Mouse (Mus musculus) limb, embryonic 14.5 days (tissue): ENCODE data around the gene Saysd1. TPM values are rescaled to one million over a fixed set of nuclear protein-coding genes. Genes with fewer than 3 reads are reported as not detected.

Experiments
- ATAC-seq: fragments of 200-750 bp; cut with Nextera tagmentation; 2 replicates; pipeline ENCODE4 v1.8.0; 2017; ENCODE audit warnings: low read depth, moderate number of reproducible peaks, moderate TSS enrichment; ENCODE audit not compliant: low FRiP score
- DNase-seq: peaks from one replicate; pipeline ENCODE4 v3.0.0-alpha.2; 2015; ENCODE audit warnings: low spot score
- H3K27ac ChIP-seq: fragments of 300-500 bp; sonication (generic); replicated peaks from 2 replicates; pipeline ENCODE4 v1.5.1; 2014; ENCODE audit warnings: low read depth, mild to moderate bottlenecking, low read length, moderate library complexity, mixed read lengths
- H3K27me3 ChIP-seq: fragments of 300-500 bp; sonication (generic); 2 replicates; pipeline ENCODE4 v1.6.1; 2014; ENCODE audit warnings: low read length, mixed read lengths; ENCODE audit not compliant: control insufficient read depth, insufficient read depth
- H3K36me3 ChIP-seq: fragments of 300-500 bp; sonication (generic); 2 replicates; pipeline ENCODE4 v1.6.1; 2014; ENCODE audit warnings: mild to moderate bottlenecking, low read length, moderate library complexity, mixed read lengths; ENCODE audit not compliant: control insufficient read depth, insufficient read depth
- H3K4me1 ChIP-seq: fragments of 300-500 bp; sonication (generic); 2 replicates; pipeline ENCODE4 v1.6.1; 2014; ENCODE audit warnings: antibody characterized with exemption, low read length, mixed read lengths; ENCODE audit not compliant: control insufficient read depth, insufficient read depth
- H3K4me2 ChIP-seq: fragments of 300-500 bp; sonication (generic); replicated peaks from 2 replicates; pipeline ENCODE4 v1.6.1; 2014; ENCODE audit warnings: low read depth, mild to moderate bottlenecking, low read length, moderate library complexity; ENCODE audit not compliant: severe bottlenecking
- H3K4me3 ChIP-seq: fragments of 300-500 bp; sonication (generic); replicated peaks from 2 replicates; pipeline ENCODE4 v1.5.1; 2014; ENCODE audit warnings: low read length
- H3K9ac ChIP-seq: fragments of 300-500 bp; sonication (generic); 2 replicates; pipeline ENCODE4 v1.6.1; 2014; ENCODE audit warnings: mild to moderate bottlenecking, low read depth, low read length, moderate library complexity; ENCODE audit not compliant: severe bottlenecking
- H3K9me3 ChIP-seq: fragments of 300-500 bp; sonication (generic); 2 replicates; pipeline ENCODE4 v1.6.1; 2016; ENCODE audit warnings: low read length; ENCODE audit not compliant: control insufficient read depth
- POLR2A ChIP-seq: fragments of 200-500 bp; IDR thresholded peaks from 2 replicates; pipeline ENCODE4 v1.8.0; 2012; ENCODE audit warnings: inconsistent platforms, mild to moderate bottlenecking, moderate library complexity, borderline replicate concordance; ENCODE audit not compliant: insufficient read depth, insufficient read length; ENCODE audit errors: extremely low read depth
- WGBS: fragments of 180-500 bp; shearing (Covaris S2); extraction: QIAGEN DNeasy Blood & Tissue Kit; methylation state at CpG from one replicate; pipeline ENCODE4 v1.1.7; 2014; 5-methylcytosine and 5-hydroxymethylcytosine counted together
- polyA plus RNA-seq, 2 experiments: library from polyadenylated mRNA; depleted of rRNA in 1 of 2; stranded (reverse) in 1 of 2; unstranded in 1 of 2; fragments of >200 nt; fragmentation: Nextera tagmentation in 1 of 2; extraction: Ambion mirVana in 1 of 2; gene quantifications; 2 replicates each; pipeline versions ENCODE4 v1.2.1 to v1.2.3; 2012 to 2014

The Saysd1 gene
- polyA plus RNA-seq, 2 experiments, result 8.9 to 15.6 TPM

DNA sequence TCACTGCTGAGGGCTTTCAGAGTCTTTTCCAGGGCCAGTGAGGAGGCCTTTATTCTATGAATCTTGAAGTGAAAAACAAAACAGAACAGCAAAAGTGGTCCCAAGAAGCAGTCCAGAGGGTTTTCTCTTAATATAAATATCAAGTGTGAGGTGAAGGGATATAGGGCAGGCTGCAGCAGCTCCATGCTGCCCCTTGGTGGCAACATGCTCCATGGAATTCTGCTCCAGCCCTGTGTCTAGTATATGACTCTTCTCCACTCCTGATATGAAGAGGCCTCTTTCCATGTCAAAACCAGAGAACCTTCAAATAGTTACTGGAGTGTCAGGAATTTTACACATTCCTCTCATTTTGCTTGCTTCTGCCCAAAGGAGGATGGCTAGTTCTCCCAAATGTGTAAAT lies 67.7 kb downstream of the Saysd1 start:
- Histone ChIP-seq H3K36me3 (no peaks in the 10 kb centered on the region), H3K27ac (no peak overlapping the region), H3K4me2 (no peak overlapping the region), H3K9me3 (no peaks in the 10 kb centered on the region), H3K4me3 (no peak overlapping the region), H3K4me1 (no peaks in the 10 kb centered on the region), H3K27me3 (no peaks in the 10 kb centered on the region), H3K9ac (no peak overlapping the region)
- no peak for TF ChIP-seq POLR2A
- ATAC-seq (peak; percentile 47; the same call in 1 of the 2 replicates), DNase-seq (peak; percentile 46)

DNA sequence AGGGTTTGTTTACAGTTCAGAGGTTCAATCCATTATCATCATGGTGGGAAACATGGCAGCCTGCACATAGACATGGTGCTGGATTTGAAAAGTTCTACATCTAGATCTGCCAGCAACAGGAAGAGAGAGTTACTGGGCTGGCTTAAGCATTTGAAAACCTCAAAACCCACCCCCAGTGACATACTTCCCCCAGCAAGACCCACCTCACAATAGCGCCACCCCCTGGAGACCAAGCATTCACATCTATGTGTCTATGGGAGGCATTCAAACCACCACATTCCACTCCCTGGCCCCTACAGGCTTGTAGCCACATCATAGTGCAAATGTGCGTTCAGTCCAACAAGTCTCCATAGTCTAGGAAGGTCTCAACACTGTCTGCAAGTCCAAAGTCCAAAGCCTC lies 70.0 kb downstream of the Saysd1 start:
- no peaks in the 10 kb centered on the region for H3K27me3 ChIP-seq
- H3K36me3 ChIP-seq, result no peaks in the 10 kb centered on the region
- H3K9ac ChIP-seq, result no peak overlapping the region
- DNase-seq, result no peak
- no peak overlapping the region for H3K27ac ChIP-seq
- H3K4me3 ChIP-seq, result no peak overlapping the region
- no peak for TF ChIP-seq POLR2A
- H3K9me3 ChIP-seq, result no peaks in the 10 kb centered on the region
- WGBS, result 77% methylated on average over 2 of the region's 2 CpGs
- H3K4me2 ChIP-seq, result no peak overlapping the region
- H3K4me1 ChIP-seq, result no peaks in the 10 kb centered on the region
- ATAC-seq, result no peak

DNA sequence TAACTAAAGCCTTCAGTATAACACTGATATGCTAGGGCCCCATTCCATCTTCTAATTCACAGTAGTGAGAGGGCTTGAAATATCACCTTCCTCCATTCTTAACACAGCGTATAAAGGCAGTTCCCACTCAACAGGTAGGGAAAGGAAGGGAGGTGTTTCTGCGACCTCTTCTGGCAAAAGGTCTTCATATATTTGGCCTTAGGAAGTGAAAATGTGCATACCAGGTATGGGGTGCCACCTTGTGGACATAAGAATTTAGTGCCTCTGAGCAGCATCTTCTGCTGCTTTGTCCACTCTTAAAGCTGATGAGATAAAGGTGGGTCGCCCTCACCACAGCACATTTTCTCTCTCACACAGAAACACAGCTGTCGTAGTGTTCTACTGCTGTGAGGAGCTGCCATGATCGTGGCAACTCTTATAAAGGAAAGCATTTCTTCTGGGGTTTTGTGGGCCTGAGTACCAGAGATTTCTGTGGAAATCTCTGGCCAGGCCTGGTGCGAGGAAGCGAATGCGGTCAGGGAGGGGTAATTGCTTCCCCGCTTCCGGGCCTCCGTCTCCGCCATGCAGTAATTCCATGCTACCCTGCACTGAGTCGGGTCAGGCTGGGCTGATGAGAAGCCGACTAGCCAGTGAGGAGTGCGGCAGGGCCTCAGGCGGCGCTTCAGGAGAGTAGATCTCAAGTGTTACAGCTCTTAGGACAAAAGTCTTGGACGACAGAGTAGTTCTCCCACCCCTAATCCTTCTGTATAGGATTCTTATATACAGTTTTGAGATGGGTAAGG lies 70.8 kb downstream of the Saysd1 start:
- H3K9ac ChIP-seq, result no peak overlapping the region
- H3K27me3 ChIP-seq, result no peaks in the 10 kb centered on the region
- no peak for TF ChIP-seq POLR2A
- no peak overlapping the region for H3K4me3 ChIP-seq
- no peaks in the 10 kb centered on the region for H3K4me1 ChIP-seq
- no peak overlapping the region for H3K4me2 ChIP-seq
- DNase-seq (peak; percentile 88), ATAC-seq (peak; percentile 80)
- WGBS, result 38% methylated on average over 18 of the region's 18 CpGs
- no peaks in the 10 kb centered on the region for H3K9me3 ChIP-seq
- no peaks in the 10 kb centered on the region for H3K36me3 ChIP-seq
- no peak overlapping the region for H3K27ac ChIP-seq

DNA sequence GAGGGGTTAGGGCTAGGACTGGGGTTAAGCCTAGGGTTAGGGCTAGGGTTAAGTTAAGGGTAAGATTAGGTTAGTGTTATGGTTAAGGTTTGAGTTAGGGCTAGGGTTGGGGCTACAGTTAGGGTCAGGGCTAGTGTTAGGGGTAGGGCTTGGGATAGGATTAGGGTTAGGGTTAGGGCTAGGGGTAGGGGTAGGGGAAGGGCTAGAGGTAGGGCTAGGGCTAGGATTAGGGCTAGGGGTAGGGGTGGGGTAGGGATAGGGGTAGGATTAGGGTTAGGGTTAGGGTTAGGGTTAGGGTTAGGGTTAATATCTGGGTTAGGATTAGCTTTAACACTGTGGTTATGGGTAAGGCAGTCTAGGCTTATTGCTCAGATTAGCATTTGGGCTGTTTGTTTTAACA lies 73.6 kb downstream of the Saysd1 start:
- Histone ChIP-seq H3K36me3 (no peaks in the 10 kb centered on the region), H3K27me3 (no peaks in the 10 kb centered on the region), H3K27ac (no peak overlapping the region), H3K9ac (no peak overlapping the region), H3K9me3 (no peaks in the 10 kb centered on the region), H3K4me2 (no peak overlapping the region), H3K4me1 (no peaks in the 10 kb centered on the region), H3K4me3 (no peak overlapping the region)
- TF ChIP-seq POLR2A, result no peak
- no peak for DNase-seq
- no peak for ATAC-seq

DNA sequence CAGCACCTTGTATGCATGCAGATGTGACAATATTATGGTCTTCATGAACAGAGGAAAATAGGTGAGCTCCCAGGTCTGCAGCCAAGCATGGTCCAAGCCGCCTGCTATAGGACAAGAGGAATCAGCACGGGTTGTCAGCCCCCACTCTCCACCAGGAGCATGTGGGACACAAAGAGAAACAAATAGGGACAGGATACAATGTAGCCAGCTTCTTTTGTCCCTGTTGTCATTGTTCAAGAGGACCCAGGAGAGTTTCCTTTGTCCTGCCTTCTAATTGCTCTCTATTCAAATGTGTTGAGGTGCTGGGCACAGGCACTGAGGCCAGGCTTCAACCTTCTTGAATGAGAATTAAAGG lies 89.9 kb downstream of the Saysd1 start:
- 56% methylated on average over 2 of the region's 2 CpGs for WGBS
- Histone ChIP-seq H3K27ac (no peak overlapping the region), H3K9me3 (no peaks in the 10 kb centered on the region), H3K36me3 (no peaks in the 10 kb centered on the region), H3K9ac (no peak overlapping the region), H3K27me3 (no peaks in the 10 kb centered on the region), H3K4me1 (no peaks in the 10 kb centered on the region), H3K4me2 (no peak overlapping the region), H3K4me3 (no peak overlapping the region)
- ATAC-seq, result no peak
- no peak for DNase-seq
- no peak for TF ChIP-seq POLR2A
